Mouse (Mus musculus) forebrain, postnatal 0 days (tissue): ENCODE data around the gene Cct5. TPM values are rescaled to one million over a fixed set of nuclear protein-coding genes. Genes with fewer than 3 reads are reported as not detected.

Source experiments
- ATAC-seq: fragments of 200-750 bp; cut with Nextera tagmentation; 2 replicates; pipeline ENCODE4 v1.8.0; 2017; ENCODE audit warnings: mild to moderate bottlenecking, moderate library complexity
- DNase-seq: peaks from one replicate; pipeline ENCODE4 v3.0.0-alpha.2; 2015
- H3K27ac ChIP-seq: fragments of 300-500 bp; sonication (generic); 2 replicates; pipeline ENCODE4 v1.5.1; 2014; ENCODE audit warnings: low read depth, mild to moderate bottlenecking, antibody characterized with exemption, low read length, moderate library complexity, mixed read lengths
- H3K27me3 ChIP-seq: fragments of 300-500 bp; sonication (generic); 2 replicates; pipeline ENCODE4 v1.6.1; 2014; ENCODE audit warnings: mild to moderate bottlenecking, low read length, mixed read lengths; ENCODE audit not compliant: insufficient read depth
- H3K36me3 ChIP-seq: fragments of 300-500 bp; sonication (generic); 2 replicates; pipeline ENCODE4 v1.6.1; 2014; ENCODE audit warnings: mild to moderate bottlenecking, moderate library complexity; ENCODE audit not compliant: insufficient read depth
- H3K4me1 ChIP-seq: fragments of 300-500 bp; sonication (generic); 2 replicates; pipeline ENCODE4 v1.6.1; 2014; ENCODE audit warnings: antibody characterized with exemption; ENCODE audit not compliant: insufficient read depth
- H3K4me2 ChIP-seq: fragments of 300-500 bp; sonication (generic); 2 replicates; pipeline ENCODE4 v1.6.1; 2014; ENCODE audit warnings: low read depth, mild to moderate bottlenecking, moderate library complexity
- H3K4me3 ChIP-seq: fragments of 300-500 bp; sonication (generic); 2 replicates; pipeline ENCODE4 v1.5.1; 2014; ENCODE audit warnings: low read depth, low read length, mixed read lengths
- H3K9ac ChIP-seq: fragments of 300-500 bp; sonication (generic); 2 replicates; pipeline ENCODE4 v1.6.1; 2014; ENCODE audit warnings: mild to moderate bottlenecking
- H3K9me3 ChIP-seq: fragments of 300-500 bp; sonication (generic); 2 replicates; pipeline ENCODE4 v1.6.1; 2016; ENCODE audit warnings: low read length
- CTCF ChIP-seq: sonication (generic); IDR thresholded peaks from 2 replicates; pipeline ENCODE4 v1.5.1; 2016; ENCODE audit warnings: antibody characterized with exemption, control low read depth, low read depth
- WGBS: fragments of 180-500 bp; shearing (Covaris S2); extraction: QIAGEN DNeasy Blood & Tissue Kit; methylation state at CpG from one replicate; pipeline ENCODE4 v1.1.7; 2014; 5-methylcytosine and 5-hydroxymethylcytosine counted together
- polyA plus RNA-seq: library from polyadenylated mRNA; unstranded; fragments of >200 nt; fragmentation: Nextera tagmentation; extraction: Ambion mirVana; gene quantifications from 2 replicates; pipeline ENCODE4 v1.2.1, GENCODE M21; 2015
- total RNA-seq: library from RNA; depleted of rRNA; stranded (reverse); fragments of >200 nt; gene quantifications from 2 replicates; pipeline ENCODE4 v1.2.3, GENCODE M21; 2014

Gene Cct5
- total and polyA plus RNA-seq, 2 experiments from 2014 or later = 409 to 473 TPM

DNA sequence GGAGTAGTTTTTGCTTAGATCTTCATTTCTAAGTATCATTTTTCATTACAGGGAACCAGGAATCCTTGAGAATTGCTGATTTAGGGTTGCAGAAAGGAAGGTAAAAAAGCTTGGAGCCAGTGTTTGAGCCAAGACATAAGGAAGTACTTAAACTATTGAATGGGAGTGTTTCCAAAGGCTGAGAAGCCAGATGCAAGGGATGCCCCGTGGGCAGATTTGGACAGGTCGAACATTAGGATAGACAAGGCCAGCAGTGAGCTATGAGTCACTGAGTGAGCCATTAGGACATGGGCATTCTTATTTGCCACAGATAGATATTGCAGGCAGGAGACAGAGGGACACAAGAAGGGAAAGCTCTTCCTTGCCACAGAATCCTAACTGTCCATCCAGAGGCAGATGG lies 13.1 kb upstream of the Cct5 start:
- 88% methylated on average over 2 of the region's 2 CpGs for WGBS
- H3K4me2 ChIP-seq = no peak overlapping the region
- H3K27me3 ChIP-seq = no peaks in the 10 kb centered on the region
- no peak for ATAC-seq
- H3K36me3 ChIP-seq = peaks cover 20% of the 10 kb centered on the region
- no peak overlapping the region for H3K27ac ChIP-seq
- H3K9me3 ChIP-seq = no peaks in the 10 kb centered on the region
- H3K4me1 ChIP-seq = no peaks in the 10 kb centered on the region
- no peak for DNase-seq
- H3K9ac ChIP-seq = no peak overlapping the region
- no peak for TF ChIP-seq CTCF
- H3K4me3 ChIP-seq = no peak overlapping the region

DNA sequence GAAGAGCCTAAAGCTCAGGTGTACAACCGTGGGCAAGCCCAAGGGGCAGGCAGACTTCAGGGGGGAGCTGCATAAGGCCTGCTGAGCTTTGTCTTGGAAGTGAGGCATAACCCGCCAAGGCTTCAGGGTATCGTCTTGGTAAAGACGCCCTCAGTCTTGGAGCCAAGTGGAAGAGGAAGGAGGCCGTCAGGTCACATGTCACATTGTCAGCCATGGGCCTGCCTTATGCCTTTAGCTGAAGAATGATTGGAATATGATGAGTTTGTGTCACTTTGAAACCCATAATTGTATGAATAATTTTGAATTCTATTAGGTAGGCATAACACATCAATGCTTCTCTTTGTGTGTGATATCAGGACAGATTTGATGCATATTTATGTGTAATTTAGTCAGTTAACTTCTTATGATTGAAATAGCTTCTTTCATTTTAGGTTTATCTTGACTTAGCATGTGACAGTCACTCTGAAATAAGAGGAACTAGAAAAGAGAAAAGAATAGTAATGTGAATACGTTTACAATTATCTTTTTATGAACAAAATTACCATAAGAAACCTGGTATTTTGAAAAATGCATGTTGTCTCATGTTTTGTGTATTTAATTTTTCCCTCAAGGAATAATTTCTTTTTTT lies 12.3 kb upstream of the Cct5 start:
- ATAC-seq = peak; percentile 66; the same call in 1 of the 2 replicates
- no peak overlapping the region for H3K27ac ChIP-seq
- no peak overlapping the region for H3K9ac ChIP-seq
- no peaks in the 10 kb centered on the region for H3K4me1 ChIP-seq
- no peak for DNase-seq
- H3K9me3 ChIP-seq = no peaks in the 10 kb centered on the region
- 73% methylated on average over 6 of the region's 6 CpGs for WGBS
- no peak for TF ChIP-seq CTCF
- H3K36me3 ChIP-seq = peaks cover 13% of the 10 kb centered on the region
- no peak overlapping the region for H3K4me3 ChIP-seq
- H3K27me3 ChIP-seq = no peaks in the 10 kb centered on the region
- no peak overlapping the region for H3K4me2 ChIP-seq

DNA sequence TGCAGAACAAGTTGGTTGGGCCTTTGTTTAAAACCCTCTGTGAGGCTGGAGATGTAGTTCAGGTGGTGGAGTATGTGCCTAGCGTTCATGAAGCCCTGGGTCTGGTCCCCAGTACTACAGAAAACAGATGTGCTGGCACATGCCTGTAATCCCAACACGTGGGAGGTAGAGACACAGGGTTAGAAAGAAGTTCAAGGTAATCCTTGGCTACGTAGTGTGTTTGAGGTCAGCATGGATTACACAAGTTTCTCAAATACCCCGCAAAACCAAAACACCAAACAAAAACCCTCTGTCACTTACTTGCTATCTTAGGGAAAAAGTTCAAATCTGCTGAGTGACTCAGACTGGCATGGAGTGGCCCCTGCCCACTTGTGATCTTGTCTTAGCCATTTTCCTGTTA lies 10.4 kb upstream of the Cct5 start:
- TF ChIP-seq CTCF = no peak
- 90% methylated on average over 4 of the region's 4 CpGs for WGBS
- H3K9me3 ChIP-seq = no peaks in the 10 kb centered on the region
- H3K4me2 ChIP-seq = no peak overlapping the region
- H3K9ac ChIP-seq = no peak overlapping the region
- no peaks in the 10 kb centered on the region for H3K4me1 ChIP-seq
- DNase-seq (no peak), ATAC-seq (no peak)
- no peak overlapping the region for H3K4me3 ChIP-seq
- H3K27me3 ChIP-seq = no peaks in the 10 kb centered on the region
- no peak overlapping the region for H3K27ac ChIP-seq
- peaks cover 4% of the 10 kb centered on the region; the same call in 1 of the 2 replicates for H3K36me3 ChIP-seq

DNA sequence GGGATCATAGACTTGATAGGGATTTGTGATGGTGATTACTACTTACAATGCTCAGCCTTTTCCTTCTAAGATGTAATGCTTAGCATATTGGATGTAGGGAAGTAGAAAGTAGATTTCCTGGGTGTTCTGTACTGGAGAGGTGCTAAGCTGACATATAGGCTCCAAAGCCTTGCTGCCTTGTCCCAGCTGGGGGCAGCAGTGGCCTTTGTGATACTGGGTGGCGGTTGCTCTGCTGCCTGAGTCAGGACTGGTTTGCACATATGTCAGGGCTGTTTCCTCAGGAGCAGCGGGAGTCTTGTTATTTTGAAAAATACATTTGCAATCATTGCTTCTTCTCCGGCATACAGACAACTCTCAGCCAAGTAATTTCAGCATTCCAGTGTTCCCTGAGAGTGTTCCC lies 9.4 kb upstream of the Cct5 start:
- H3K4me1 ChIP-seq = no peaks in the 10 kb centered on the region
- DNase-seq = peak; percentile 78
- peak; percentile 77 for TF ChIP-seq CTCF
- no peak overlapping the region for H3K9ac ChIP-seq
- no peaks in the 10 kb centered on the region for H3K27me3 ChIP-seq
- no peaks in the 10 kb centered on the region for H3K9me3 ChIP-seq
- H3K36me3 ChIP-seq = no peaks in the 10 kb centered on the region; the same call in 1 of the 2 replicates
- H3K4me3 ChIP-seq = no peak overlapping the region
- no peak overlapping the region for H3K4me2 ChIP-seq
- H3K27ac ChIP-seq = no peak overlapping the region
- WGBS = 37% methylated on average over 3 of the region's 3 CpGs
- ATAC-seq = peak; percentile 89

- Histone ChIP-seq H3K9me3 (no peaks in the 10 kb centered on the region), H3K4me3 (no peak overlapping the region), H3K4me1 (0 out of 2 replicates have a peak, but pooled peaks cover 4% of the 10 kb centered on the region), H3K36me3 (no peaks in the 10 kb centered on the region), H3K9ac (no peak overlapping the region), H3K27me3 (no peaks in the 10 kb centered on the region), H3K4me2 (no peak overlapping the region), H3K27ac (no peak overlapping the region)
- TF ChIP-seq CTCF = no peak
- WGBS = 65% methylated on average over 6 of the region's 6 CpGs
- no peak for DNase-seq
- no peak for ATAC-seq
These were observed 5.2 kb upstream of the Cct5 start for GRCm38 (mm10) chr15:31606821-31607220.

GRCm38 (mm10) chr15:31603113-31603512 lies 1.5 kb upstream of the Cct5 start:
- no peaks in the 10 kb centered on the region for H3K36me3 ChIP-seq
- peak overlapping the region; percentile 50 for H3K4me2 ChIP-seq
- TF ChIP-seq CTCF = no peak
- H3K9me3 ChIP-seq = no peaks in the 10 kb centered on the region
- DNase-seq = no peak
- H3K9ac ChIP-seq = peak overlapping the region; percentile 74
- H3K4me1 ChIP-seq = peaks cover 18% of the 10 kb centered on the region; the same call in 1 of the 2 replicates
- no peak overlapping the region for H3K27ac ChIP-seq
- 87% methylated on average over 13 of the region's 13 CpGs for WGBS
- ATAC-seq = no peak
- H3K4me3 ChIP-seq = no peak overlapping the region
- H3K27me3 ChIP-seq = no peaks in the 10 kb centered on the region

DNA sequence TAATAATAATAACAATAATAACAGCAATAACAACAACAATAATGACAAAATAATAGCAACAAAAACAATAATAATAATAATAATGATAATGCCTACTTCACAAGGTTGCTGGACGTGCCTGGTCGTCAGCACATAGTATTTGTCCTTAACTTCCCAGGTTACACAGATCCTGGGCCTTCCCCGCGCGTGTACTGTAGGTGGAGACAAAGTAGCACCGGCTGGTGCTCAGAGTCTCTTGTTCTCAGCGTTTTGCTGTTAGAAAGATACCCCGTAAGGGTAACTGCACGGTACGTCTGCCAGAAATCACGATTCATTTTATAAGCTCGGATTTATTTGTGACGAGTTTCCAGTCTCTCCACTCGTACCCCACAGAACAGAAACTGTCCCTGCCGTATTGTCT lies 822 bp upstream of the Cct5 start:
- ATAC-seq = peak; percentile 79
- peaks cover 18% of the 10 kb centered on the region; the same call in 1 of the 2 replicates for H3K4me1 ChIP-seq
- peak overlapping the region; percentile 50 for H3K4me2 ChIP-seq
- 2% methylated on average over 15 of the region's 15 CpGs for WGBS
- H3K36me3 ChIP-seq = 0 out of 2 replicates have a peak, but pooled peaks cover 3% of the 10 kb centered on the region
- no peaks in the 10 kb centered on the region for H3K9me3 ChIP-seq
- peak overlapping the region; percentile 85 for H3K4me3 ChIP-seq
- H3K27me3 ChIP-seq = no peaks in the 10 kb centered on the region
- H3K27ac ChIP-seq = peak overlapping the region; percentile 91
- TF ChIP-seq CTCF = peak; percentile 79
- peak overlapping the region; percentile 74 for H3K9ac ChIP-seq
- peak; percentile 86 for DNase-seq
